Mouse (Mus musculus): ENCODE results near the gene Mtf2. TPM values are rescaled to one million over a fixed set of nuclear protein-coding genes. Genes with fewer than 3 reads are reported as not detected.

The Mtf2 gene
- 10 to 100 TPM; 84.6 to 93.2 TPM for total RNA-seq (2023)

DNA sequence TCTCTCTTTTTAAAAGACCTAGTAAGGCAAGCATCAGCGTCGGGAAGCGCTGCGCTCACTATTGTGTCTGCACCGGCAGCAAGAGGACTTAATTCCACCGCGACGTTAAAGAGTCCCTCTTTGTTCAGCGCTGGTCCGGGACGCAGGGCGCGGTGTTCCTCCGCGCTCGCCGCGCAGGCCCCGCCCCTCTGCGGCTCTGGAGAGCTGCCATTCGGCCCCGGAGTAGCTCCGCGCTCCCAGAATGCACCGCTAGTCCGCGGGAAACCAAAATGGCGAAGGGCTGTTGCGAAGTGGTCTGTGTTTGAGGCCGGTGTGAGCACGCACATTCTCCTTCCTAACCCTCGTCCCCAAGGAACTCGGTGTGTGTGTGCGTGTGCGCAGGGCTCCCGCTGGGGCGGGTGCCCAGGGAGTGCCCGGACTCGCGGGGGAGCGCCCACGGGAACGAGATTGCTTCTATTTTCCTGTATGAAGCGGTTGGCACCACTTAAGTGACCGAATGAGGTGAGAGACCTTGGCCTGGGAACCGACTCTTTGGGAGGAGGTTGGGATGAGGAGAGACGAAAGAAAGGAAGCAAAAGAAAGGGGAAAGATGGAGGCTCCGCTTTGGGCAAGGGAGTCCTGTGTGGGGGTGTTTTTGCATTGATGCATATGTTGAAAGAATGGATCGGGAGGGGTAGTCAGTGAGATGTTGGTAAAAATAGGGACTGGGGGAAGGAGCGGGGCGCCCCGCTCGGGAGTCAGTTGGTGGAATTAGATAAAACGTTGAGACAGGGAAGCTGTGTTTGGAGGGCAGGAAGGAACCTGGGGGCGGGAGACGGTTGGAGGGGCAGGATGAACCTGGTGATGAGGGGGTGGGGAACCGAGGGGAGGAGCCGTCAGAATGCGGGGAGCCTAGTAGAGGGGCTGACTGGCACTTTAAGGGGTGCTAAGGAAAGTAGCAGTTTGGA, at the start of gene Mtf2:
TSS of gene Mtf2 (plus strand) at position 210 of the 947 bp plus-strand sequence.

DNA sequence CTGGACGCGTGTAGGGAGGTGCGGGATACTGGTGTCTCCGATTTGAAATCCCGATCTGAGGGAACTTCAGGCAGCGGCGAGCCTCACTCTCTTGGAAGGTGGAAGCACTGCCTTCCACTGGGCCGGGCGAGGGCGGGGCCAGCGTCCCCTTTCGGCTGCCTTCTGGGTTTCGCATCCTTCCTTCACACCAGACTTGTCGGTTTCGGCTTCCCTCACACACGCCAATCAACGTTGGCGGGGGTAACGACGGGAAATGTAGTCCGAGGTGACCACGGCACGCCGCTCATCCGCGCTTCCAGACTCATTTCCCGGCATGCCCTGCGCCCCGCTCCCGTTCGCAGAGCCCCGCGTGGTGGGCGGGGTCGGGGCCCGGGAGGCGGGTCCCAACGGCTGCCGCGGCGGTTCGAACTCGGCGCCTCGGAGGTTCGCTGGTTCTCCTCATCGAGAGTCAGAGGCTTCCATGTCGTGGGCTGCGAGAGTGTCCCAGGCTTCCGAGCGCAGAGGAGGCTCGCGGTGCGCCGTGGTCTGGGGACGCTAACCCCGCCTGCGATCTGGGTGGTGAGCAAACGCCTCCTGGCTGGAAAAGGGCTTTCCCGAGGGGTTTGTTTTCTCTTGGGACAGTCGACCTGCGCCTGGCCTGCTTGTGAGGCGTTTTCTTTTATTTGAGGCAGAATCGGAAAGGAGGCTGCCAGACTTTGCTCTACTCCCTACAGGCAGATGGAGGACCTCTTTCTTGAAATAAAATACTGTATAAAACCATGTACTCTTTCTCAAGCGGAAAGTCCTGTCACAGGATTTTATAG, 67.2 kb downstream of the Mtf2 start, which contains the start of the genes Tmed5 and Ccdc18:
TSS of gene Tmed5 (minus strand) at position 180 of the 803 bp plus-strand sequence.
TSS of gene Ccdc18 (plus strand) at position 435 of the 803 bp plus-strand sequence.

Other genes with a start within 250 kb of the Mtf2 start
- not detected for gene Ube2d2b, start 235.6 kb upstream of the Mtf2 start, total RNA-seq (2023)
- 10 to 100 TPM; 19.6 to 20.7 TPM for gene Evi5, start 190.6 kb upstream of the Mtf2 start, total RNA-seq (2023)
- 100 to 1,000 TPM; 125 to 141 TPM for gene Rpl5, start 165.2 kb upstream of the Mtf2 start, total RNA-seq (2023)
- gene Fam69a, start 78.6 kb upstream of the Mtf2 start, total RNA-seq (2023): 10 to 100 TPM; 63.1 to 70.5 TPM
- 10 to 100 TPM; 72.1 to 76.4 TPM for gene Tmed5, start 66.9 kb downstream of the Mtf2 start, total RNA-seq (2023)
- gene Ccdc18, start 67.2 kb downstream of the Mtf2 start, total RNA-seq (2023): 1 to 10 TPM; 2.1 to 4.0 TPM
- 10 to 100 TPM; 33.1 to 38.0 TPM for gene Dr1, start 203.2 kb downstream of the Mtf2 start, total RNA-seq (2023)
- 1 to 10 TPM; 3.7 TPM for gene Pigg, start 246.9 kb downstream of the Mtf2 start, total RNA-seq (2023)

Measured in B cell, adult 67 days (primary cell).